Mouse (Mus musculus) urinary bladder, adult 18-20 months (tissue): ENCODE measurements around the gene C1qtnf2.

ENCODE experiments used
- DNase-seq, 2 experiments: peaks; one replicate each; pipeline ENCODE4 v3.0.0; 2022; ENCODE audit warnings: low spot score in 2 of 2, mixed read lengths in 2 of 2

The C1qtnf2 gene

DNA sequence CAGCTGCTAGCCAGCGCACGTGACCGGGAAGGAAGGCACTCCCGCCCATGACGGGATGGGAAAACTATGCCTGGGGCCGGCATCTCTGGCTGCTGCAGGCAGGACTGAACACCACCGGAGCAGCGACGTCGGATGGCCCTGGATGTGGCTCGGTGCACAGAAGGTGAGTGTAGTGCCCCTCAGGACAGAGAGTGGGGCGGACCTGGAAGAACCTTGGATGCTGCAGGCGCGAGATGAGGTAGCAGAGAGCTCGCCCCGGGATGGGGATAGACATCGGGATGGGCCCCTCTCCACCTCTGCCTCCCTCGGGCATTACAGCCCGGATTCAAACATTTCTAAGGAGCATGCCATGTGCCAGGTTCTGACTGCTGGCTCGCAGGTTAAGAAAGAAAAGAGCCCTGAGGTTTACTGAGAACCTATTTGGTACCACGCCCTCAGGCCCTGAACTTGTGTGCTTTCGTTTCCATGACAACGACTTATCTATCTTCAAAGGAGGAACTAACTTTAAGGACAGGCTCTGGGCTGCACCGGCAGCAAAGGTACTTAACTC, at the start of gene C1qtnf2:
Gene C1qtnf2 (plus strand): TSS at position 52 of the 550 bp plus-strand sequence.
- peak; percentile 26 to 34 for DNase-seq

- no peak for DNase-seq
Observed at GRCm38 (mm10) chr11:43424386-43424785, 49.7 kb upstream of the C1qtnf2 start.

DNA sequence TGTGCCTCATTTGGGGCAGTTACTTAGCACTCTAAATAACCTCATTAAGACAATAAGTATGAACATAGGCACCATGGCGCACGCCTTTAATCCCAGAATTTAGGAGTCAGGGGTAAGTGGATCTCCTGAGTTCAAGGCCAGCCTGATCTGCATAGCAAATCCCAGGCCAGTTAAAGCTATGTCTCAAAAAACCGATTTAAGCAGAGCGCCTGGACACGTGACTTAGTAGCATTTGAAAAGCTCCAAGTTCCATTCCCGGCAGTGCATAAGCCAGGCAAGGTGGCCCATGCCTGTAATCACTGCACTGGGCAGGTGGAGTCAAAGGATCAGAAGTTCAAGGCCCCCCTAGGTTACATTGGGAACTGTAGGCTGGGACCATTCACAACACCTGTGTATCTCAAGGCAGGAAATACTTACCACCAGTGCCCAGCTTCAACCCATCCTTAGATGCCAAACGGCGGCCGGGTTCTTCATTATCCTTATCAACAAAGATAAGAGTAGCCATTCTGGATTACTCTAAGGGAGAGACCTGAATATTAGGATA, 48.8 kb upstream of the C1qtnf2 start:
- DNase-seq: no peak

- peak; percentile 45 to 73 for DNase-seq
Observed at GRCm38 (mm10) chr11:43425824-43426413, 48.2 kb upstream of the C1qtnf2 start, which contains the start of gene Pttg1. Pttg1 (minus strand) TSS chr11:43426251.

DNA sequence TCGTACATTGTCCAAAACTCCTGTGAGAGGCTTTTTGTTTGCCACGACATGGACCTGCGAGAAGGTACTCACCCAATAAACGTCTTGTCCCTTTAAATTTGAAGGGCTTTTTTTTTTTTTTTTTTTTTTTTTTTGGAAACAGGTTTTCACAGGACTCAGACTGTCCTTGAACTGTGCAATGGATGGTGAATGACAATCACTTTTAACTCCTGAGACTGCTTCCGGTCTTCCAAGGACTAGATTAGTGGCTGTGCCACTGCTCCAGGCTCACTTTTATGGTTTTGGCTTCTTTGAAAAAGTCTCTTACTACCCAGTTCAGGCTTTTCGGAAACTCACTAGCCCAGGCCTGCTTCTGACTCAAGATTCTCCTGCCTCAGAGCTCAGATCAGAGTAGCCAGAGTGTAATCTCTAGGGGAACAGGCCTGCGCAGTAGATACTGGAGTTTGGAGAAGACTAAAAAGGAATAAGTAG, 47.6 kb upstream of the C1qtnf2 start:
- peak in 1 of 2 experiments; percentile 24 for DNase-seq

DNA sequence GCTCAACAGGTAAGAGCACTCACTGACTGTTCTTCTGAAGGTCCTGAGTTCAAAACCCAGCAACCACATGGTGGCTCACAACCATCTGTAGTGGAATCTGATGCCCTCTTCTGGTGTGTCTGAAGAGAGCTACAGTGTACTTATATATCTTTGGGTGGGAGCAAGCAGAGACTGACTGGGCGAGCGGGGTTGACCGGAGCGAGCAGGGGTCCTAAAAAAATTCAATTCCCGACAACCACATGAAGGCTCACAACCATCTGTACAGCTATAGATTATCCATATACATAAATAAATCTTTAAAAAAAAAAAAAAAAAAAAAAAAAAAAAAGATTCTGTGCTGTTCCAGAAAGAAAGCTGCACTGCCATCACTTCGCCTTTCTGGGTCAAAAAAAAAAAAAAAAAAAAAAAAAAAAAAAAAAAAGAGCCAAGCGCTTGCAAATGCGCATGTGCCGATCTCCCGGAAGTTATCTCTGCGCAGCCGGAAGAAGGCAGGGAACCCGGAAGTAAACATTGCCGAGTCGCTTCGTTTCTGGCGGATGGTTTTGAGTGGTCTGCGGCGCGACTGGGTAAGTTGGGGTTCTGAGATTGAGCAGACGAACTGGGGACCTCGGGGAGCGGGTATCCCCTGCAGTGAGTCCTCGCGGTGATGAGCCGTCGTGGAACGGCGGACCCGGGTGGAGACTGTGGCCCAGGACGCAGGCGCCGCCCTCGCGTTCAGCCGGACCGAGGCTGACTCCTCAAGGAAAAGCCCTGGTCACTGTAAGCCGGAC, 40.6 kb upstream of the C1qtnf2 start, which contains the start of gene Slu7:
Gene Slu7 (plus strand): TSS at position 491 of the 770 bp plus-strand sequence.
- DNase-seq: peak; percentile 60 to 65

GRCm38 (mm10) chr11:43434024-43434407, 40.1 kb upstream of the C1qtnf2 start:
- DNase-seq: no peak

GRCm38 (mm10) chr11:43441121-43441520, 33.0 kb upstream of the C1qtnf2 start:
- no peak for DNase-seq

GRCm38 (mm10) chr11:43443183-43443582, 30.9 kb upstream of the C1qtnf2 start:
- DNase-seq: no peak

- no peak for DNase-seq
Observed at GRCm38 (mm10) chr11:43449916-43450315, 24.2 kb upstream of the C1qtnf2 start.

DNA sequence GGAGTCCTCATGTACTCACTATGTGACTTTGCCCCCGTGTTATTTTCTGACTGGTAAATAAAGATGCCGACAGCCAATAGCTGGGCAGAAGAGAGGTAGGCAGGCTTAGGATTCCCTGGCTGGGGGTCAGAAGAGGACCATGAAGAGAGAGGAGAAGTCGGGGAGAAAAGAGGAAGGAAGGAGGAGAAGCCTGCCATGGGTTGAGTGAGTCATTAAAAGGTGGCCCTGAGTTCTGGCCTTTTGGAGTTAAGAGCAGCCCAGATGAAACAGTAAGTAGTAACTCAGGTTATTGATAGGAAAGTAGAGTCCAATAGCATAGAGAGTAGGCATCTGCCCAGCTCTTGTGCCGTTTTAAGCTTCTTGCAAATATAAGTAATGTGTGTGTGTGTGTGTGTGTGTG, 22.8 kb upstream of the C1qtnf2 start:
- no peak for DNase-seq

- no peak for DNase-seq
Observed at GRCm38 (mm10) chr11:43452266-43452665, 21.8 kb upstream of the C1qtnf2 start.

DNA sequence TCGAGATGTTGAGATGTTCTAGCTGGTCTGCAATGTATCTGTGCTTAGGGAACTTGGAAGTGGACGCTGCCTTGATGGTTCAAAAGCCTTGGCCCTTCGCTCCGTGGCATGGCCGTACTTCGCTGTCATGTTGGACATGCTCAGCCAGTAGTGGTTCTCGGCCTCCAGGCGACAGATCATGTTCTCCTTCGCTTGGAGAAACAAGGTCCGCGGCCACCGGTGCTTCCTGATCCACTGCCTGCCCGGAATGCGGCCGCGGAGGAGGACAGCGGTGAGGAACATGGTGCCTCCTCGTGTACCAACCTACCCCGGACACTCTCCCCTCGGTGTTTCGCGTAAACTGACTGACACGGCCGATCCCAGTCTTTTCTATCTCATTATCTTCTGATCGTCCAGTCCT, 10.9 kb upstream of the C1qtnf2 start:
- DNase-seq: no peak

DNA sequence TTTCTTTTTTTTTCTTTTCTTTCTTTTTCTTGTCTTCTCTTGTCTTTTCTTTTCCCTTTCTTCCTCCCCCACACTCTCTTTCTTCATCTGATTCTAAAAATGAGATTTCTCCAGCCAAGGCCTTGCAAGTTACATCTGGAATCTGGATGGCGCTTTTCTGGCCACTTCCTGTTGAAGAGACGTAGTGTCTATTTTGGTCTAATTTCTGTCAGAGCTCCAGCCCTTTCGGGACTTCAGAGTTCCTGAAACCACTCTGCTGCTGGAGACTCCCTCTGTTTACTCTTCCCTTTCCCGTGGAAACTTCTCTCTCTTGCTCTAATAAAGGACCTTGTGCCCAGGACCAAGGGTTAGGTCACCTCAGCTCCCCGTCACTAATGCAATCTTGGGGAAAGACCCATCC, 4.0 kb upstream of the C1qtnf2 start:
- no peak for DNase-seq

GRCm38 (mm10) chr11:43470881-43471820, 2.9 kb upstream of the C1qtnf2 start:
- no peak for DNase-seq

DNA sequence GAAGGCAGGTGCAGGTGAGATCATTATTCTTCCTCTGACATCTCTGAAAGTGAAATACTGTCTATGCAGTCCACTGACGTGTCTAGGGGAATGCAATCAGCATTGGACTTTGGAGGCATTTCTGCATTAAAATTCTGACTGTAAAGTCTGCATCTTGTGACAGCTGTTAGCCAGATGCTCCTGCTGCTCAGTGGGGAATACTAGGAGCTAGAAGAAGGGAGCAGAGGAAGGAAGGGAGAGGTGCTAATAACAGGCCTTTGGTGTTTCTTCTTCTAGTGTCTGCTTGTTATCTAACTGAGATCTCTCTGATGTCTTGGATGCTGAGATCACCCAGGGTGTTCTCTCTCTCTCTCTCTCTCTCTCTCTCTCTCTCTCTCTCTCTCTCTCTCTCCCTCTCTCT, 961 bp upstream of the C1qtnf2 start:
- DNase-seq: no peak

GRCm38 (mm10) chr11:43473635-43474224, 346 bp upstream of the C1qtnf2 start:
- no peak for DNase-seq

DNA sequence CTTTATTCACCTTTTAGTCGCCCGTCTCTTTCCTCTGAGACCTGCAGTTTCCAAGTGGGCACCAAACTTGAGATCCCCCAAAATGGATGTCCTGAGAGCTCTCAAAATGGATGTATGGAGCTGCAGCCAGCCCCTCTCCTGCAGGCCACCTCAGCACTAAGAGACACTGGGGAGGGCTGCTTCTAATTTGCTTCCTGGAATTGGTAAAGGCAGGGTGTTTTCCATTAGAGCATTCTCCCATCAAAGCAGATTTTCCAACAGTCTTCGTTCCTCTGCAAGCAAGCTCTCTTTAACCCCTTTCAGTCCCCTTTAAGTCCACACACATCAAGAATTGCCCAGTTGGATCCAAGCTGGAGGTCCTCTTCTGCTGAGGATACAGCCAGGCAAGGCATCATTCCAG, 5.3 kb downstream of the C1qtnf2 start:
- DNase-seq: no peak

- DNase-seq: no peak
Observed at GRCm38 (mm10) chr11:43480561-43480960, 6.5 kb downstream of the C1qtnf2 start.

DNA sequence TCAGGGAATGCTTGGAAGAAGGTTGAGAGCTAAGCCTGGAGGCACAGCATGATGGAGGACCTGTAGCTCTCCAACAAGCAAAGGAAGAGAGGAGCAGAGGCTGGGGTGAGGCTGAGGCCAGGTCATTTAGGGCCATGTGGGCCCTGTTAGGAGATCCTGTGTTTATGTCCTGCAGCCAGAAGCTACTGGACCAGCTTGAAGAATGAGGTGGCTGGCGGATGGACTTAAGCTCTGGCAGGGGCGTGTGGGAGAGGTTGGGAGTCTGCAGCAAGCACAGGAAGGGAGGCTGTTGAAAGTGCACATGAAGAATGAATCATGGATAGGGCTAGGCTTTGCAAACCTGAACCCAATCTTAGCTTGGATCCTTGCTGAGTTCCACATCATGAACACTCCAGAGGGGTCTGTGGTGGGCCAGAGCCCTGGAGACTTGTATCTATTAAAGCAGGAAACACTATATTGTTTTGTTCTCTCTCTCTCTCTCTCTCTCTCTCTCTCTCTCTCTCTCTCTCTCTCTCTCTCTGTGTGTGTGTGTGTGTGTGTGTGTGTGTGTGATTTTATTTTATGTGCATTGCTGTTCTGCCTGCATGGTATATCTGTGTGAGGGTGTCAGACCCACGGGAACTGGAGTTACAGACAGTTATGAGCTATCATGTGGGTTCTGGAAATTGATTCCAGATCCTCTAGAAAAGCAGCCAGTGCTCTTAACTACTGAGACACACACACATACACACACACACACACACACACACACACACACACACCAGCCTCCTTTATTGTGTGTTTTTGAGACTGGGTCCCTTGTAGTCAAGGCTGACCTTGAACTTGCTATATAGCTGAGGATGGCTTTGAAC, 7.8 kb downstream of the C1qtnf2 start:
- peak in 1 of 2 experiments; percentile 42 for DNase-seq
